Mouse (Mus musculus) spleen, postnatal 10 days (tissue): Measurements from ENCODE around the gene Maff.

Experiments
- DNase-seq, 2 experiments: peaks; one replicate each; pipeline ENCODE4 v3.0.0; 2021 to 2022; ENCODE audit warnings: low spot score in 2 of 2

The Maff gene

DNA sequence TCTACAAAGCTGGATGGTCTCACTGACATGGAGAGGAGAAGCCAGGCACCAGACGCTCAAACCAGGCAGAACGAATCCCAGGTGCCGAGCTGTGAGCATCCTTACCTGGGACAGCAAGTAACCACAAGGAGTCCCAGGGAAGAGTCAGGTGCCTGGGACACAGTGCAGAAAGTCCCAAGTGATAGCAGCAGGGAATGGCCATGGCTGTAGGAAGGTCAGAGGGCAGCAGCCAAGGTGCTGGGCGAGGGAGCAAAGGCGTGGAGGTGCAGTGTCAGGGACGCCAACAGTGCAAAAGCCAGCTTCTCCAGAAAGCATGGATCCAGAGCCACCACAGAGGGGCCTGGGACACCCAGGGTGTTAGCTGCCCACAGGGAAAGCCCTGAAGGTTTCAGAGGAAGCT is 46.7 kb downstream of the Maff start:
- no peak for DNase-seq

GRCm38 (mm10) chr15:79394842-79395241 is 48.4 kb downstream of the Maff start:
- no peak for DNase-seq

DNA sequence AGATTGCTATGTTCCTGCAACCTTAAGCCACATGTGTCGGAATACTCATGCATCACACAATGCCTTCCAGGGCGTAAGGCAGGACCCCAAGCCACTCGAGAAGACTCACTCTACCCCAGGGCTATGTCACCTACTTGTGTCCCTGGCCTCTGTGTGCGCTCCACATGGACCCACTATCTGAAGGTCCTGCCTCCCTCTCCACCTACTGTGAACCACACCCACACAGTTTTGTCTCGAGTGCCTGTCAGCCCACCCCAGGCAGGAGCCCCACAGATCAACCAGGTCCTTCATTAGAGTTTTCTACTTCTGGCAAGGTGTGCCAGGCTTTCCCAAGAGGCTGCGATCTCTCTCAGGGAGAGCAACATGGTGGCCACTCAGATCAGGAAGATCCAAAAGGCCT is 48.9 kb downstream of the Maff start:
- no peak for DNase-seq

DNA sequence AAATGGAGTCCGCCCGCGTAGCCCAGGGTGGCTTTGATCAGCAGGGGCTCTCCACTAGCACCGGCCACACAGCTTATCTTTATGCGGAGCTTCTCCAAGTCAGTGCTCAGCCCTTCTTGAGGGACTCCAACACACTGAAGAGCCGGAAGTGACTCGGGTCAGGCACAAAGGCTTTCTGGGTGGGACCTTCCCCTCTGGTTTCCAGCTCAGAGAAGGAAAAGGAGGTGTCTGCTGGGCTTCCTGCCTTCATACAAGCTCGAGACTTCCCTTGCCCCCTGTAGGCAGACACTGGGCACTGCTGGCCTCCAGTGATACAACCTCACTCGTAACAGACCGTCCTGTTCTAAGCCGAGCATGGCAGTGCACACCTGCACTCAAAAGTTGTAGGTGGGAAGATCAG is 50.3 kb downstream of the Maff start:
- DNase-seq, result peak in 1 of 2 experiments; percentile 54

DNA sequence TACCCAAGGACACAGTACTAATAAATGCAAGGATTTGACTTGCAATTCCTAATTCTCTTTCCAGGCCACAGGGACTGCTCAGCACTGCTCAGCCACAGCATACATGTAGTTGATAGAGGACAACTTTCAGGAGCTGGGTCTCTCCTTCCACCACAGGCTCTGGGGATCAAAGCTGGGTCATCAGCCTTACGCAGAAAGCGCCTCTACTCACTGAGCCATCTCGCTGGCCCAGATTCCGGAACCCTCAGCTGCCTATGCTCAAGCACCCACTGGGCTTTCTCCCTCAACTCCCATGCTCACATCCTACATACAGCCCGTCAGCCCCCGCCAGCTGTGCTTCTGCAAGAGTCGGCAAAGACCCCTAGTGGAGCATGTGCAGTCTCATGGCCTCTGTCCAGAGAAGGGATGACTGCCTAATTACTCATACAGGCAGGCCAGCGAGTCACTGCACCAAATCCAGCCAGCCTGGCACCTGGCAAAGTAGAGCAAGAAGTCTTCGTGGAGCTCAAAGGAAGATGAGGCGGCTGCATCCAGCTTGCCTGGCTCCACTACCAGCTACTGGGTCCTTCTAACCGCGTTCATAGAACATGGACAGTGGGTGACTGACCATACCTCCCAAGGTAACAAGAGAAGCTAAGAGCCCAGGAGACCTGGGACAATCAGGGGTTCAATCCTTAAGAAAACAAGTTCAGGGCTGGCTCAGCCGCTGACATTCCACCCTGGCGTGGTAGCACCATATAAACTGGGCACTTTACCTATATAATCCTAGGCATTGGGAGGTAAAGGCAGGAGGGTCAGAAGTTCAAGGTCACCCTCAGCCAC is 53.0 kb downstream of the Maff start:
- no peak for DNase-seq

DNA sequence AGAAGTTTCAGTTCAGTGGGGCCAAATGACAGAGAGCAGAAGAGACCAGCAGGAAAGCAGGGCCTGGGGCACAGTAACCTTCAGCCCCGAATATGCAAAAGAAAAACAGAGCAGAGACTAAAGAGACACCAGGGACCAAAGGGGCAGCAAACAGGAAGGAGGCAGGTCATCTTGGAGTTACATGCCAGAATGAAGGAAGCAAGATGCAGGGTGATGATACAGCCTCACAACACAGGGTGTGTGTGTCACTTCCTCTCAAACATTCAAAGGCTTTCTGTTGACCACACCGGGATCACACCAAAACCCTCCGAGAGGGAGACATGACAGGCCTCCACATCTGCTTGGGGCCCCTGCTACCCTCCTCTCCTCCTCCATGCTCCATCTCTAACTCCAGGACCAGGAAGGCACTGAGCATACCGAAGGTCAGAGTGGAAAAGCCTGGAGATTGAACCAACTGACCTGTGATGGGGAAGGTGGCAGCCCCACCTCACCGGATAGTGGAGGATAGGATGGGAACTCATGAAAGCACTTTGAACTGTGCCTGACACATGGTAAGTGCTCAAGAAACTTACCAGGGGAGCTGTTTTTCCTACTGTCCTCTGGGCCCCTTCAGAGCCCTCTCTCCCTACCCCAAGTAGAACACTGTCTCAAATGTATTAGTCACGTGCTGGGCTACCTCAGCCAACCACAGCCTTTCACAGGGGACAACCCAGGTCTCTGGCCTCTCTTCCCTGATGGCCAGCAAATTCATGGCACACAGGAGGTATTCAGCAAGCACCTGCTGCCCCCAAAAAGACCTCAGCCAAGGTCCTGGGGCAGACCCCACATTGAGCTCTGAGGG is 53.9 kb downstream of the Maff start:
- no peak for DNase-seq

- DNase-seq, result no peak
Observed at GRCm38 (mm10) chr15:79400975-79401365, 54.5 kb downstream of the Maff start.

DNA sequence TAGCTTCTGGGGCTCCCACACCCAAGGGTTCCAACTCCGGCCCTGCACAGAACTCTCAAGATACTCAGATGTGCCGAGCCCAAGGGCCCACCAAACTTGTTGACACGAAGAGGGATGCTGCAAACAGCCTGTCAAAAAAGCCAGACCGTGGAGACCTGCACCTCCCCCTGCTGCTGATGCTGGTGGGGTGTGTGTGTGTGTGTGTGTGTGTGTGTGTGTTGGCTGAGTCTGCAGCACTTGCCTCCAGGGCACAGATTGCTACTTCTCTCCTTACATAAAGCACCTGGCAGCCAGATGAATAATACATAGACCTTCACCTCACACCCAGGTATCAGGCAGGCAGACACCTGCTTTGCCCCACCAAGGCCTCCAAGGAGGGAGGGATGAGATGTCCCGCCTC is 55.8 kb downstream of the Maff start:
- DNase-seq, result no peak

DNA sequence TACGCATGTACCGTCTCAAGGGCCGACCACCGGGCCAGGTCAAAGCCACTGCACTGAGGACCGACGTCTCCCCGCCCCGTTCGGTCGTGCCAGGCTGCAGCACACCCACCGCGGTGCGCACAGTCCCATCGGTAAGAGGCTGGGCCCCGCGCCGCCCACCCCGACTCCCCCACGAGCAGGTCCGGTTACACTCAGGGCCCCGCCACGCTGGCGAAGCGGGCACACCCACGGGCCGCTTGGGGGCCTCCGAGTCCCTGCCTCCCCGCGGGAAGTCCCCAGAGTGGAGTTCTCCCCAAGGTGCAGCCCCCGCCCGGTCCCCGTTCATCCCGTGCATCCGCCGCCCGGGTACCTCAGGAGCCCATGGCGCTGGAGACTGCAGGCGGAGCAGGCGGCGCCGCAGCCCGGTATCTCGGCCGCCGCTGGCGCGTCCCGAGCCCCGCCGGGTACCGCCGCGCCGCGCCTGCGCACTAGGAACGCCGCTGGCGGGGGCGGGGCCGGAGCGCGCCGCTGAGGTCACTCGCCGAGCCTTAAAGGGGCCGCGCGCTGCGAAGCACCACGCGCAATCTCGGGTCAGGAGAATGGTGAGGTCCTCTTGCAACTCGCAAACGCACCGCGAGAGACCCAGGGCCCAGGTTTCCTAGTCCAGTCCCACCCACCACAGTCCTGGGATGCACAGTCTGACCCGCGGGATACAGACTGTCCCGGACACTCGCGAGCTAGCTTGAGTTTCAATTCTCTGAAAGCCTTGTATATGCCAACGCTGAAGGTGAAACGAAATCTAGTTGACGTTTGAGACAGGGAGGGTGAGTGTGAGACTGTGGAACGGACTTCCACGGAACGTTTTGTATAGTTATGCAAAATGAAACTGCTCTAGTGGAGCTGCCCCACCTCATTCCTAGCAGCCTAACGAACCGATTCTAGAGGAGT is 56.7 kb downstream of the Maff start, which contains the start of gene Tmem184b:
TSS of gene Tmem184b (minus strand) at position 734 of the 927 bp plus-strand sequence.
- peak; percentile 80 to 86 for DNase-seq

GRCm38 (mm10) chr15:79403763-79404210 is 57.4 kb downstream of the Maff start:
- no peak for DNase-seq

- no peak for DNase-seq
Observed at GRCm38 (mm10) chr15:79404277-79404676, 57.9 kb downstream of the Maff start.

GRCm38 (mm10) chr15:79406564-79406963 is 60.1 kb downstream of the Maff start:
- no peak for DNase-seq
